Mouse (Mus musculus) lung, postnatal 36 days (tissue): ENCODE measurements around the gene Tmem220.
"Not testable (repeated sequence)": the region's sequence is repeated elsewhere in the genome, so short reads cannot be mapped to it uniquely, and the experiment has no call there.

Experiments
- DNase-seq: peaks from one replicate; pipeline ENCODE4 v3.0.0; 2022; ENCODE audit warnings: mixed read lengths

Tmem220 gene

DNA sequence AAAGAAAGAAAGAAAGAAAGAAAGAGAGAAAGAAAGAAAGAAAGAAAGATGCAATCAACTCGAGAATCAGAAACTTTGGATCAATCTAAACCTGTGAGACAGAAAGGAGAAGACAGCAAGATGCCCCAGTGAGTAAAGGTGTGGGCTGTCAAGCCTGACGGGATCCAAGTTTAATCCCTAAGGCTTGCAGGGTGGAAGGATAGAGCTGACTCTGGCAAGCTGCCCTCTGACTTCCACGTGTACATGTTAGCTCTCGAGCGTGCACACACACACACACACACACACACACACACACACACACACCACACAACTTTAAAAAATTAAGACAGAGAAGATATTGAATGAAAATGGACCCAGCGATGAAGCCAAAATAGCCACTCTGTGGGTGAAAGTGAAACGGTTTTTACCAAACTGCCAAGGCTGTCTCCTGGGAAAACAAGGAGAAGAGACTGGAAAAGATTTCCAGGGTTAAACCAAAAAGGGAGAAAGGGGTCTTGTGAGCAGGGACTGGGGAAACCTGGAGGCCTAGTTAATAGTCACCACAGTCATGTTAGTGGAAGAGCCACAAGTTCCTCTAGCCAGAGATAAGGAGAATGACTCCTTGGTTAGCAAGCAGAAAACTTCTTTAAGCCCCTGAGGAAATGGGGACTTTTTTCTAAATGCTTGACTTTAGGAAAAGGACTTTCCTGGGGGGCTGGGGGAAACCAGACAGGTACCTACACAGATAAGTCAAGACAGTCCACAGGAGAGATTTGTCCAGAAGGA lies 5.1 kb upstream of the Tmem220 start:
- DNase-seq = no peak

DNA sequence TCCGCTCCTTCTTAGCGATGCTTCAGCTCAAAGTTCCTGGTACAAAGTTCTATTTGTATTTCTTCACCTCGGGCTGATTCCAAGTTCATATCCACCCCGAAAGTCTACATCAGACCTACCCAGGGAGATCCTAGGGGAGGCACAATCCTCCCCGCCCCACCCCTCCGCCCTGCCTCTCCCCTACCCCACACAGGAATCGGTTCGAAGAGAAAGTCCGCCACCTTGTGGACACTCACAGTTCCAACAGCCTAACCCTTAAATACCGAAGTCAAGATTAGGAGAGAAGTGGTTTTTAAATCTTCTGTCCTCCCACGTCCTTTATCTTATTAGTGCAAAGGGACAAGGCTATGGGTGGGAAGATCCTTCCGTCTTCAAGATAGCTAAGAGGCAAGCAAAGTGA lies 4.0 kb upstream of the Tmem220 start:
- peak; percentile 76 for DNase-seq

DNA sequence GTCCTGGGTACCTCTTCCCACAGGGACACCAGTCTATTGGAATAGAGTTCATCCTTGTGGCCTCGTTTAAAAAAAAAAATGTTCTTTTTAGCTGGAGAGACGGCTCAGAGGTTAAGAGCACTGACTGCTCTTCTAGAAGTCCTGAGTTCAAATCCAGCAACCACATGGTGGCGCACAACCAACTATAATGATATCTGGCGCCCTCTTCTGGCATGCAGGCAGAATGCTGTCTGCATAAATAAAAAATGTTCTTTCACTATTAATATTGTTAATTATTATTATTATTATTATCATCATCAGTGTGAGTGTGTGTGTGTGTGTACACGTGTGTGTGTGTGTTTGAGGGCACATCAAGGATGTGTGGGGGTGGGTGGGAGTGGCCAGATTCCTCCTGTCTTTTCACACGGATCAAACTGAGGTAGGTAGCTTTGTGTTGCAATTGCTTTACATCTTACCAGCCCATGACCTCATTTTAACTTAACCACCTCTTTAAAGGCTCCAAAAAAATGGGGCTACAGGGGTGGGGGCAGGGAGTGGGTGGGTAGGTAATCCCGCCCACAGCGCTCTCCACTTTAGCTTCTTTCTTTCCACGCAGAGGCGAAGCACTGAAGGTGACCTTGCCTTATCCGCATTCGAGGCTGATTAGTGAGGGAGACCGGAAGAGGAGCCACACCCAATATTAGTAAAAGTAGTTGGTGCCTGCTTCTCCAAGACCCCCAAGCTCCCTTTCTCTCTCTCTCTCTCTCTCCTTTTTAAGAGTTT lies 2.4 kb upstream of the Tmem220 start:
- peak; percentile 30 for DNase-seq

DNA sequence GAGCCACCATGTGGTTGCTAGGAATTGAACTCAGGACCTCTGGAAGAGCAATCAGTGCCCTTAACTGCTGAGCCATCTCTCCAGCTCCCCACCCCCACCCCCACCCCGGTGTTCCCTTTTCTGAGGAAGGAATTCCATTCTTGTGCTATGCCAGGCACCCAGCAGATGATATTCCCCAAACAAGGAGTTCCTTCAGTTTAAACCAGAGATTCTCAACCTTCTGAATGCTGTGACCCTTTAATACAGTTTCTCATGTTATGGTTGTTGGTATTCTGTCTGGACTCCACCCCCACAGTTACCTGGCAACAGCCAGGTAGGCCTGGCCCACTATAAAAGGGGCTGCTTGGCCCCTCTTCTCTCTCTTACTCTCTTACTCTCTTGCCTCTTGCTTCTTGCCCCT lies 1.8 kb upstream of the Tmem220 start:
- not testable (repeated sequence) for DNase-seq

DNA sequence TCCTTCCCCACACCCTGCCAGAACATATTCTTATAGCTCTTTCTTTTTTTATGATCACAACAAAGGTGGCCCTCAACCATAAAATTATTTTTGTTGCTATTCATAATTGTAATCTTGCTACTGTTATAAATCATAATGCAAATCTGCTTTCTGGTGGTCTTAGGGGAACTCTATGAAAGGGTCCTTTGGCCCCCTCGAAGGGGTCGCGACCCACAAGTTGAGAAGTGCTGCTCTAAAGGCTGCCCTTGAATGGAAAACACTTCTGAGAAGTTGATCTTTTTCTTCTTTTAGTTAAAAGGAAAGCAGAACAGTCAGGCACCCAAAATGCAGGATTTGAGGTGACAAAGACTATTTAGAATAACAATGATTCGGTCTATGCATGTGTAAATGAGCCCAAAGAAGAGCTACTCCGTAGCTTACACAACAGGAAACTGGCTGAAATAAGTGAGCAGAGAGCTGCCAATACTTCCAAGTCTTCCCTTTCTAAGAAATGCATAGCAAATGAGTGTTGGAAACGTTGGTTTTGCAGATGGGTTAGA lies 1.1 kb upstream of the Tmem220 start:
- DNase-seq = no peak

GRCm38 (mm10) chr11:67030904-67031602 lies 6.1 kb downstream of the Tmem220 start:
- no peak for DNase-seq

- no peak for DNase-seq
Measured at GRCm38 (mm10) chr11:67031603-67031915, 6.6 kb downstream of the Tmem220 start.

DNA sequence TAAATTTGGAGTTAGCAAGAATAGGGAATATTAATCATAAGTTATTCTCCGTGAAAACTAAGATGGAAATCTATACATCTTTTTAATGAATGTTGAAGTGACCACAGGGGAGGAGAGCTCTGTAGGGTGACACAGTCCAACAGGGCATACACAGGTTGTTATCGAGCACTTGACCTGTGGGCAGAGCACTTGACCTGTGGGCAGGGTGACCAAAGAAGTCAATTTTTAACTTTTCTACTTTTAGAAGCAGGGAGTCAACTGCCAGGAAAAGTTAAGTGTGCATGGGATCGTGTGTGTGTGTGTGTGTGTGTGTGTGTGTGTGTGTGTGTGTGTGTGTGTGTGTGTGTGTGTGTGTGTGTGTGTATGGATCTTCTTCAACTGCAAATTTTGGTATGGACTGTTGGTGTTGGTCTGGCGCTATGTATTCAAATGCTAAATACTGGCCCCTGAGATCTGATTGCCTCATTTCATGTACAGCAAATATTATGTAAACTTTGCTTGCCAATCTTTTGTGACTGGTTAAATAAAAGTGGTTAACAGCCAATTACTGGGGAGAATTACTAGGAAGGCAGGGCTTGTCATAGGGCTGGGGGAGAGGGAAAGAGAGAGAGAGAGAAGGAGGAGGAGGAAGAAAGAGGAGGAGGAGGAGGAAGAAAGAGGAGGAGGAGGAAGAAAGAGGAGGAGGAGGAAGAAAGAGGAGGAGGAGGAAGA lies 10.0 kb downstream of the Tmem220 start:
- DNase-seq = peak; percentile 61

- no peak for DNase-seq
Measured at GRCm38 (mm10) chr11:67036229-67036628, 11.3 kb downstream of the Tmem220 start.

DNA sequence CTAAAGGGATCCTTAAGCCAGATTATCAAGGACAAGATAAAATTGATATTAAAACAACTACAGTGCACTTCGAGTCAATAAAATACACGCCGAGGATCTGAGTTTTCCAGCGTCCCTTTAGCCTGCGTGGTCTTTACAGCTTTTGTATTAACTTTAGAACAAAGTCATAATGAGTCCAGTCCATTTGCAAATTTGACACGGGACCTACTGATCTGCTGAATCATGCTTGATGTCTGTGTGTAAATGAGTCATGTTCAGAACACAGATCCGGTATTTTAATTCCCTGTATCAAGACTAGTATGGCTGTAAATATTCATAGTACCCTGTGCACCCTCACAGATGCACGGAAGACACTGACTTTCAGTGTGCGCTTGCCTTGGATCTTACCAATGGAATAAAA lies 11.9 kb downstream of the Tmem220 start:
- no peak for DNase-seq

DNA sequence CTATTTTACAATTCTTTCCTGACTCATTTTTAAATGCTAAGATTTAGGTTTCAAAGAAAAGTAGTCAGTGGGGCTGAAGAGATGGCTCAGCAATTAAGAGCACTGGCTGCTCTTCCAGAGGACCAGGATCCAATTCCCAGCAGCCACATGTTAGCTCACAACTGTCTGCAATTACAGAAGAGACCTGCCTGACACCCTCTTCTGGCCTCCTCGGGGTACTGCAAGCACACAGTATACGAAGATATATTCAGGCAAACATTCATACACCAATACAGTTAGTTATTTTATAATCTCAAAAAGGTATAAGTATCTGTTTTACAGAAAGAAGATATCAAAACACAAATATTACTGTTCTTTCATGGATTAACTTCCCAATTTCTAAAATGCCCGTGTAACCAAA lies 14.8 kb downstream of the Tmem220 start:
- no peak for DNase-seq

DNA sequence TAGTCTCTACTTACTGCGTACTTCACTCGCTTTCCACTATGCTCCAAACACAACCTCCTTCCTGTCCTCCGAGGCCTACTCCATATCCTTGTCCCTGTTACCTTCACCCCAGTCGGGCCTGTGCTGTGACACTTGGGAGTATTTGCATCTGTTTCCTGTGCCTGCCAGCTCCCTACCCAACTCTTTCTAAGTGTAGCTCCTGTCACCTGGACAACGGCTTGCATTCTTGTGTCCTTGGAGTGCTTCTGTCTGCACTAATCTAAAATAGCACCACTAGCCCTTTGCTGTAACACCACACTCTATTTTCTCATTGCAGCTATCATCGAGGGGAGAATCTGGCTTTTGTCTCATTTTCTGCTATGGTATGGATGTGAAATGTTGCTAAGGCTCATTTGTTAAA lies 15.5 kb downstream of the Tmem220 start:
- no peak for DNase-seq

DNA sequence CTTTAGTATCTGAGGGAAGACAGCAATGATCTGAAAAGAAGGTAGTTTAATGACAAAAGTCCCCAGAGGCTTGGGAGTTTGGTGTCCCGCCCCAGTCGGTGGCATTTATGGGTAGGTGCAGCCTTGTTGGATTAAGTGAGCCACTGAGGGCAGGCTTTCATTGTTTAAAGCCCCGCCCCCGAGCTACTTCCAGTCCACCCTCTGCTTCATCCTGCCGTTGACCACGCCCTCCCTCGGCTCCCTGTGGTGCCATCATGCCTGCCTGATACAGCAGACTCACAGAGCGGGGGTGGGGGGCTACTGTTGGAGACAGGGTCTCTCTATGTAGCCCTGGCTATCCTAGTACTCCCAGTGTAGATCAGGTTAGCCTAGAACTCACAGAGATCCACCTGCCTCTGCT lies 18.1 kb downstream of the Tmem220 start:
- DNase-seq = no peak

DNA sequence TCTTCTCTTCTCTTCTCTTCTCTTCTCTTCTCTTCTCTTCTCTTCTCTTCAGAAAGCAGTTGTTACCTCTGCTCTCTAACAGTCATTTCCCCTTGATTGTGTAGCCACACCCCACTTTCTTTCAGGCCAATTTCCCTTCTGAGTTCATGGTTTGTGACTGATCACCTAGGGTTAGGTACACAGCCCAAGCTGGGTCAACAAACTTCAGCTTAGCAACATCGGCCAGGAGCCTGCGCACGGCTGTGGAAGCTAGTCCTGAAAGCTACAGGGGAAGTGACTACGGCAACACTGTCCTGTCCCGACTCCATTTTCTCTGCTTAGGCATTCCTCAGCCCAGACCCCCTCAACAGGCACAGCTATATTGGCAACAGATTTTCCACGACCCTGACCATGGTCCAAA lies 20.0 kb downstream of the Tmem220 start:
- DNase-seq = peak; percentile 42

DNA sequence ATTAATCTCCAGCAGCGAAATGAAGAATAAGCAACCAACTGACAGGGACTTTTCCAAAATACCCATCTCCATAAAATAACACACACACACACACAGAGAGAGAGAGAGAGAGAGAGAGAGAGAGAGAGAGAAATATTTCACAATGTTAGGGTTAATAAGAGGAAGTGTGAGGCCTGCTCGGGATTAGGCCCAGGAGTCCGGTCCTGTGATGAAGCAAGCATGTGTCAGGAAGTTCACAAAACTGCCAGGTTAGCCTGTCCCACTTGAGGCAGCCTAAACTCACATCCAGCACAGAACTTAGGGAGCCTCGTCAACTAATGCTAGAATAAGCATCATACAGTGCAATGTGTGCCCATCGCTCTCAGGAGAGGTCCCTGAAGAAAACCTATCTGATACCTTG lies 22.2 kb downstream of the Tmem220 start:
- no peak for DNase-seq

GRCm38 (mm10) chr11:67048496-67048895 lies 23.5 kb downstream of the Tmem220 start:
- DNase-seq = no peak

DNA sequence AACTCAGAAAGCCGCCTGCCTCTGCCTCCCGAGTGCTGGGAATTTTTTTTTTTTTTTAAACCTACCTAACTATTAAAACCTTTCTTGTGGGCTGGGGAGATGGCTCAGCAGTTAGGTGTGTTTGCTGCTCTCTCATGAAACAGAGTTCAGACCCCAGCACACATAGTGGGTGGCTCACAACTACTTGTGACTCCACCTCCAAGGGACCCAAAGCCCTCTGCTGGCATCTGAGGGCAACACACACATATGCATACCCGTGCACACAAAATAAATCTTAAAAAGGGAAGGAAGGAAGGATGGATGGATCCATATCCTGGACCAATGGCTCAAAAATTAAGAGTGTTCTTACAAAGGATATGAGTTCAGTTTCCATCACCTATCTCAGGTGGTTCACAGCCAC lies 24.3 kb downstream of the Tmem220 start:
- no peak for DNase-seq

GRCm38 (mm10) chr11:67051676-67052320 lies 26.8 kb downstream of the Tmem220 start:
- peak; percentile 18 for DNase-seq

- peak; percentile 94 for DNase-seq
Measured at GRCm38 (mm10) chr11:67052321-67052952, 27.5 kb downstream of the Tmem220 start, which contains the start of the genes Adprm and Sco1. Gene Adprm (minus strand): TSS chr11:67052594. Gene Sco1 (plus strand): TSS chr11:67052670.

GRCm38 (mm10) chr11:67054754-67055365 lies 29.9 kb downstream of the Tmem220 start:
- DNase-seq = no peak

DNA sequence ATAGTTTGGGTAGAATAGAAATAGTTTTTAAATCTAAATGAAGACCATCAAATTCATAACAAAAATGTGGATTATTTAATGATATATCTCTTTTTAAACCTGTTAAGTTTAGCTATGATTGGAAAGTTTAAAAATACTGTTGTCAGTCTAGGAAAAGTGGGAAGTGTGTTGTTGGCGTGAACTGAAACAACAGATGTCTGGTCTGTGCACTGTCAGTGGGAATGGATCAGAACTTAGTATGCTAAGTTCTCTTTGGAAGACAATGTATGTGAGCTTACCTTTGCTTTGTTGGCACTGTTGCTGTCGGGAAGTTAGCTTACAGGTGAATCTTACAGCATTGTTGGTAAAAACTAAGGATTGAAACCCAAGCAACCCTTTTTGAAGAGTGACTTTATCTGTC lies 36.4 kb downstream of the Tmem220 start:
- DNase-seq = no peak
